Mouse (Mus musculus) spleen, adult 12 weeks (tissue): ENCODE data around the gene Rae1.
A peak's percentile ranks its signal among the peaks of the same experiment; 100 is the strongest.

Experiments used
- DNase-seq: peaks from one replicate; pipeline ENCODE4 v3.0.0; 2022; ENCODE audit warnings: low spot score

Rae1 gene

DNA sequence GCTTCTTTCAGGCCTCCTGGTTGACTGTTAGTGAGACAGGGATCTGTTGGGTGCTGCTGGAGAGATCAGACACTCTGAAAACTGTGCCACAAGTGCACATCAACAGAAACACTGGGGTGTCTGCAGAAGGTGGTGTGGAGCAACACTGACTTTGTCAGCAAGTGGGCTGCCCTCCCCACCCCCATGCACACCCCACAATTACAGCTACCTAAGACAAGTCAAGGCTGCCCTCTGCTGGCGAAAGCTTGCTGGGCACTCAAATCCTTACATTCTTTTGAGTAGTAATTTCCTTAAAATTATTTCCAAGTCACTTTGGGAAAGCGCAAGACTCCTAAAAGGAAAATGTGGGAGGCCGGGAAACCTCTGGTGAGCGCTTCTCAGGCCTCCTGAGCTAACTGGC is 3.7 kb upstream of the Rae1 start:
- DNase-seq, result peak; percentile 44

DNA sequence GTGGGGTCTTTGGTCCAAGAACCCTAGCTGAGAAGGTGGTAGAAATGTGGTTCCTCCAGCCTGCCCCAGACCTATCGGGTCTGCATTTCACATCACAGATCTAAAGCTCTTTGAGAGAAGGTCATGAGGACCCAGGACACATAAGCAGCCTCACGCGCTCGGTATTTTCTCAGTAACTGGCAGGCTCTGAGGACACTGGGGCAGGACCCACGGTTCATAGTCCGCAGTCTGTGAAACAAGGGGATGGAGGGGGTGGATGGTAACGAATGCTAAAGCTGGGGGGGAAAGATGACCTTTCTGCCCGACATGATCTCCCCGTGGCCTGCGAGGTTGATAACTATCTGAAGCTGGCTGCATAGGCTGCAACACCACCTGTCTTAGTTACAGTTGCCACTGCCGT is 2.2 kb upstream of the Rae1 start:
- no peak for DNase-seq

- DNase-seq, result no peak
Observed at GRCm38 (mm10) chr2:172998478-172998877, 1.4 kb upstream of the Rae1 start.

GRCm38 (mm10) chr2:173000285-173000652 is 352 bp downstream of the Rae1 start:
- no peak for DNase-seq

DNA sequence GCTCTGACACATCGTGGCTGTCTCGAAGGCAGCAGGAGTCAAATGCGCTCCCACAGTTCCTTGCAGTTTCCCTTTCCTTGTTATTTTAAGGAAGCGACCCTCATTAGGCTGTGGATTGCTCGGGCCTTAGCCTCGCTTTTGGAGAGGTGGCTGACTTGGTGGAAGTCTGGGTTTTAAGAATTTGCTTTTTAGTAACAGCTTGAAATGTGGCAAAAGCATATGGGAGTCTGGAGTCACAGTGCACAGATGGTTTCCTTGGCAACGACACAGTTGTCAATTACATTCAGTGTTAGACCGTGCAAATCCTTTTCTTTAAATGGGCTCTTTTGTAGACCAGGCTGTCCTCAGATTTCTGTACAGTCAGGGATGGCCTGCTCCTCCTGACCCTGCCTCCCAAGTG is 1.0 kb downstream of the Rae1 start:
- no peak for DNase-seq

GRCm38 (mm10) chr2:173003737-173004136 is 3.8 kb downstream of the Rae1 start:
- no peak for DNase-seq

- DNase-seq, result no peak
Observed at GRCm38 (mm10) chr2:173010220-173010717, 10.4 kb downstream of the Rae1 start.

DNA sequence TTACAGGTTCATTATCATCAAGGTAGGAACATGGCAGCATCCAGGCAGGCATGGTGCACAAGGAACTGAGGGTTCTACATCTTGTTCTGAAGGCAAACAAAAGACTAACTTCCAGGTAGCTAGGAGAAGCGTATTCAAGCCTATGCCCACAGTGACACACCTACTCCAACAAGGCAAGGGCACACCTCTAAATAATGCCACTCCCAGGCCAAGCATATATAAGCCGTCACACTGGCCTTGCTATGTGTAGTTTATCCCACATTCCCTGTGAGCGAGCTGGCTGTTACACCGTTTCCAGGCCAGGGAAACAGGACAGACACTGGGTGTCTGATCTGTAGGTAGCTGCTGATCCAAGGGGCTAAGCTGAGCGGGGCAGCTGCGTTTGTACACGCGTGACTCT is 11.5 kb downstream of the Rae1 start:
- DNase-seq, result no peak

DNA sequence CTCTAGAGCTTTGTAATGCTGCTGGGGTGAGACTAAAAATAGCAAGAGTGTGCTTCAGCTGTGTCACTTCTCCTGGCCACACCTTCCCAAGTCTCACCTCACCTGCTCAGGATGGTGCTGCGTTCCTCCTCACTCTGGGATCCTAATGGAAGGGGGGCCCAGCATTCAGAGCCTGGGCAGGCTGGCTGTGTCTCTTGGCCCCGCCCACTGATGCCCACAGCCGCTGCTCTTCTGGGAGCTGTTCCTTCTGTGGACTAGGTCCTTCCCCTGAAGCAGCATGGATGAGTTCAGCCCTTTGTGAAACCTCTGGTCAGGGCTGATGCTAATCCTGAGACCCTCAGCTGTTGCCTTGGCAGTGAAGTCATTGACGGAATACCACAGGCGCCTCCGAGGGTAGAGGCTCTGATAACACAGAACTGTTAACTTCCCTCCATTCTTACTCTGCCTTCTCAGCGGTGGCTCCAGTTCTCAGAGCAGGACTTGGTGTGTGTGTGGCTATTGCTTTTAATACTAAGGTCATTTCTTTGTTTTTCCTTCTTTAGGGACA is 14.9 kb downstream of the Rae1 start:
- DNase-seq, result no peak

DNA sequence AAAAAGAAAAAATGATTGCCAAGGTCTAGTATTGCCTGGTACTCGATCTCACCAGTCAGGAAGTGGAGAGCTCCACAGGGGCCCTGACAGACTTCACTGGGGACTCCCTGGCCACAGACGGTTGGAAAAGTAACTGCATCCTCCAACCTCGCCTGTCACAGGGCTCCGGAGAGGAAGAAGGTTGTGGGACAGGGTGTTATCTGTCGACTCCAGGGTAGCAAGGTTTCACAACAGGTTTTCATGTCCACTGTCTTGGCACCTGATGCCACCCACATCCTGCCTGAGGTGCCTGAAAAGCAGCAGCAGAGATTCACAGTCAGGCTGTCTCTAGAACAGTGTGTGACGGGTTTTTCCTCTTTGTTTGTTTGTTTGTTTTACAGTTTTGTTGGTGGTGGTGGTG is 18.0 kb downstream of the Rae1 start:
- peak; percentile 15 for DNase-seq

DNA sequence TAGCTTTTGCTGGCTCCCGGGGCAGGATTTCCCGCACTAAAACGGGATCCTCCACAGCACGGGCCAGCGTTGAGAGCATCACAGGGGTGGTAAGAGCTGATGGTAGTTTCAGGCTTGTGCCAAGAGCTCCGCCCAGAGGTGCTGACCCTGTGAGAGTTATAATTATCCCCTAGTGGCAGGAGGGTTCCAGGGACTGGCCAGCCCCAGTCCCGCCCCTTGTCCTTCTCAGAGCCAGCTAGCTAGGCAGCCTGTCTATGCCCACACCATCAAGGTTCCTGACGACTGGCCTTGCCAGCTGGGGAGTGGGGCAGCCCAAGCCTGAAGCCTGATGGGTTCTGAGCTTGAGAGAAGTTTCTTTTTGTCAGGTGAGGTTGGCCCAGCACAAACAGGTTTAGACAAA is 18.7 kb downstream of the Rae1 start:
- DNase-seq, result no peak

DNA sequence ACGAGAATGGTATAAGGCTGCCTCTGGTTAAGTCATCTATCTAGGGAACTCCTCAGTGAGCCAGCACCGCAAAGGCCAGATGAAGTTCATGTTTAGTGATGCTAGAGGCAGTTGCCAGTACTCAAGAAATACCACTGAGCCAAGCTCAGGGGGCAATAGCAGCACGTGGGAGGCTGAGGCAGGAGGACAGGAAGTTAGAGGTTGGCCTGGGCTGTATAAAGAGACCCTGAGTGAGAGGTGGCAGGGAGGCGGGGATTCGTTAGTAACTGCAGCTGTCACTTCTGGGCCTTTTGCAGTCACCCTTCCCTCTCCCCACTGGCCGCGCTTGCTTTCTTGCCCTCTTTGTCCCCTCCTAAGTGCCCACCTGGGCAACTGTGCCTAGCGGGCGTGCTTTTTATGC is 19.4 kb downstream of the Rae1 start:
- no peak for DNase-seq

GRCm38 (mm10) chr2:173019790-173020189 is 19.9 kb downstream of the Rae1 start:
- DNase-seq, result peak; percentile 93

- DNase-seq, result no peak
Observed at GRCm38 (mm10) chr2:173020430-173020829, 20.5 kb downstream of the Rae1 start, which contains the start of gene Rbm38. Gene Rbm38, plus strand, starts transcription at chr2:173020498.

DNA sequence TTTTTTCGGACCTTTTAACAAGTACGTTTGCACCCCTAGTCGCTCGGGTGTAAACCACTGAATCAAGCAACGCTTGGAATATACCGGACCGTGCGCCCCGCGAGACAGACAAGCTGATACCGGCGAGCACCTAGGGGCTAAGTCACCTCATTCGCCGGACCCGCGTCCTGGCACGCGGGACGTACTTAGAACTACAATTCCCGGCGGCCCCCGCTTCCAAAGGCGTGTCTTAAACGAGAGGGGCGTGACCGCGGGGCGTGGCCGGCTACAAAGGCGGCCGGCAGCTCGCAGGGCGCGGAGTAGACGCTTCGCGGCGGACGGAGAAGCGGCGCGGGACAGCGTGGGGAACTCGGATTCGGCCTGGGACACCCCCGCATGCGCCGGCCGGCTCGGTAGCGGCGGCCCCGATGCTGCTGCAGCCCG is 21.7 kb downstream of the Rae1 start:
- DNase-seq, result peak; percentile 92

DNA sequence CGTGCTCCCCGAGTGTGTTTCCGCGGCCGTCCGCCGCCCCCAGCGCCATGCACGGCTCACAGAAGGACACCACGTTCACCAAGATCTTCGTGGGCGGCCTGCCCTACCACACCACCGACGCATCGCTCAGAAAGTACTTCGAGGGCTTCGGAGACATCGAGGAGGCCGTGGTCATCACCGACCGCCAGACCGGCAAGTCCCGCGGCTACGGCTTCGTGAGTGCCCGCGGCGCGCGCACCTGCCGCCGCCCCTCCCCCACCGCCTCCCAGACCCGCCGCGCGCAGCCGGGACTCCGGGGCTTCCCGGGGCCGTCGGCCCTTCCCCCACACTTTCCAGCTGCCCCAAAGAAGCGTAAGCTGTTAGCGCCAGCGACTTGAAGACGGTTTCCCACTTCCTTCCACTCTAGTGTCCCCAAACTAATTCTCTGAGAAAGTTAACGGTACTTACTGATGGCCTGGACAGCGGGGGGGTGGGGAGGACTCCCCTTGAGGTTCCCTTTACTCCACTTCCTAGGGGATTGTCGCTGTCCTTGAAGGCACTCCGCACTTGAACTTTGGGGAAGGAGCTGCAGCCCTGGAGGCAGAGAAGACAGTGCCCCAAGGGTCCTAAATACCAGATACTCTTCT is 22.3 kb downstream of the Rae1 start:
- DNase-seq, result no peak

GRCm38 (mm10) chr2:173022813-173023212 is 22.9 kb downstream of the Rae1 start:
- no peak for DNase-seq

- no peak for DNase-seq
Observed at GRCm38 (mm10) chr2:173023371-173023851, 23.5 kb downstream of the Rae1 start.

DNA sequence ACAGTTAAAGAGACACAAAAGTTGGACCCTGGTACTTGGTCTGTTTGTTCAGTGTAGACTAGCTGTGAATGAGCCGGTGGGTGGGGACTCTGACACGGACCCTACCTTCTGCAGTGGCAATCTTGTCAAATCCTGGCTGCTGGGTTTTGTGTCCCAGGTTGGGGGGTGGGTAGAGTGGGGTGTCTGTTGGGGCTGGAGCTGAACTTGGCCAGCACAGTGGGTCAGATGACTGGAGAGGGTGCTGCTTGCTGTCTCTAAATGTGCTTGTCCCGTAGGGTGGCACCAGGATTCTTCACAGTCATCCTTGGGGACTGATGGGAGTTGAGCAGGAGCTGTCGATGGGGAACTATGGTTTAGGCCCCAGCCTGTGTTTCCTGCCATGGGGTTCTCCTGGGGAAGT is 24.0 kb downstream of the Rae1 start:
- DNase-seq, result no peak

GRCm38 (mm10) chr2:173024392-173024791 is 24.5 kb downstream of the Rae1 start:
- DNase-seq, result no peak

GRCm38 (mm10) chr2:173024938-173025337 is 25.0 kb downstream of the Rae1 start:
- DNase-seq, result no peak

- DNase-seq, result no peak
Observed at GRCm38 (mm10) chr2:173026286-173026685, 26.4 kb downstream of the Rae1 start.

- DNase-seq, result no peak
Observed at GRCm38 (mm10) chr2:173026688-173027131, 26.8 kb downstream of the Rae1 start.
